Mouse (Mus musculus): Measurements from ENCODE around the gene Pmel. TPM values are rescaled to one million over a fixed set of nuclear protein-coding genes. Genes with fewer than 3 reads are reported as not detected.

Pmel gene
- total RNA-seq, 4 experiments from 2014 or later = 0.25 TPM; not detected in 3

- DNase-seq (ENCODE audit: low spot score in 2 of 2) = peak; percentile 73 to 79
These were observed 43.8 kb downstream of the Pmel start, which contains the start of gene Pym1 for GRCm38 (mm10) chr10:128747646-128748251. Gene Pym1 (plus strand): TSS chr10:128747889.

- DNase-seq (ENCODE audit: low spot score in 2 of 2) = peak; percentile 60 to 63
These were observed 44.4 kb downstream of the Pmel start for GRCm38 (mm10) chr10:128748252-128748864.

Other genes starting within 250 kb of the Pmel start
- gene Smarcc2, start 244.9 kb upstream of the Pmel start, total RNA-seq (2022) = 10 to 100 TPM; 45.6 to 53.3 (median 49.5) TPM
- 100 to 1,000 TPM; 125 to 188 (median 158) TPM for gene Myl6, start 210.1 kb upstream of the Pmel start, total RNA-seq (2022)
- 10 to 100 TPM in 2 of 4 experiments, 1 to 10 TPM in 2; 8.7 to 11.7 (median 10.0) TPM for gene Myl6b, start 205.5 kb upstream of the Pmel start, total RNA-seq (2022)
- 10 to 100 TPM; 10.4 to 13.5 (median 13.4) TPM for gene Esyt1, start 178.3 kb upstream of the Pmel start, total RNA-seq (2022)
- 1 to 10 TPM; 5.7 to 7.5 (median 6.7) TPM for gene Zc3h10, start 156.4 kb upstream of the Pmel start, total RNA-seq (2022)
- gene Rpl41, start 154.9 kb upstream of the Pmel start, total RNA-seq (2022) = 1,000 to 10,000 TPM in 2 of 4 experiments, 100 to 1,000 TPM in 2; 907 to 1,327 (median 1,023) TPM
- gene Pa2g4, start 138.2 kb upstream of the Pmel start, total RNA-seq (2022) = 10 to 100 TPM; 29.0 to 39.9 (median 33.1) TPM
- gene Erbb3, start 114.5 kb upstream of the Pmel start, total RNA-seq (2022) = 1 to 10 TPM; 2.1 to 2.7 (median 2.2) TPM
- 100 to 1,000 TPM; 166 to 361 (median 250) TPM for gene Rps26, start 77.4 kb upstream of the Pmel start, total RNA-seq (2022)
- under 1 TPM in 3 of 4 experiments, not detected in 1; 0.24 to 0.51 (median 0.34) TPM for gene Ikzf4, start 58.2 kb upstream of the Pmel start, total RNA-seq (2022)
- 10 to 100 TPM; 32.2 to 37.4 (median 33.8) TPM for gene Suox, start 30.1 kb upstream of the Pmel start, total RNA-seq (2022)
- 100 to 1,000 TPM in 3 of 4 experiments, 10 to 100 TPM in 1; 97.0 to 103 (median 102) TPM for gene Rab5b, start 7.9 kb upstream of the Pmel start, total RNA-seq (2022)
- gene Cdk2, start 836 bp downstream of the Pmel start, total RNA-seq (2022) = 1 to 10 TPM; 2.5 to 3.4 (median 2.6) TPM
- 10 to 100 TPM in 1 of 4 experiments, 1 to 10 TPM in 3; 7.5 to 10.0 (median 8.0) TPM for gene Dgka, start 40.7 kb downstream of the Pmel start, total RNA-seq (2022)
- 10 to 100 TPM; 10.2 to 14.0 (median 11.9) TPM for gene Pym1, start 43.7 kb downstream of the Pmel start, total RNA-seq (2022)
- gene Mmp19, start 86.7 kb downstream of the Pmel start, total RNA-seq (2022) = 1 to 10 TPM in 3 of 4 experiments, under 1 TPM in 1; 0.46 to 1.4 (median 1.1) TPM
- 10 to 100 TPM; 23.5 to 27.2 (median 26.1) TPM for gene Dnajc14, start 99.9 kb downstream of the Pmel start, total RNA-seq (2022)
- gene Tmem198b, start 100.2 kb downstream of the Pmel start, total RNA-seq (2022) = 1 to 10 TPM; 2.0 to 2.3 (median 2.2) TPM
- gene Sarnp, start 113.1 kb downstream of the Pmel start, total RNA-seq (2022) = 10 to 100 TPM; 20.0 to 29.0 (median 24.0) TPM
- 1 to 10 TPM; 2.1 to 3.8 (median 2.7) TPM for gene Ormdl2, start 117.5 kb downstream of the Pmel start, total RNA-seq (2022)
- gene Gdf11, start 187.5 kb downstream of the Pmel start, total RNA-seq (2022) = 1 to 10 TPM; 2.7 to 8.9 (median 5.9) TPM
- 100 to 1,000 TPM; 136 to 170 (median 151) TPM for gene Cd63, start 196.8 kb downstream of the Pmel start, total RNA-seq (2022)
- gene Rdh5, start 218.7 kb downstream of the Pmel start, total RNA-seq (2022) = 1 to 10 TPM; 3.1 to 4.2 (median 3.7) TPM
- gene Bloc1s1, start 219.8 kb downstream of the Pmel start, total RNA-seq (2022) = 100 to 1,000 TPM; 119 to 153 (median 140) TPM
- gene Itga7, start 229.6 kb downstream of the Pmel start, total RNA-seq (2022) = 10 to 100 TPM; 63.3 to 69.0 (median 65.3) TPM